Mouse (Mus musculus): Measurements from ENCODE around the gene Fitm1.

GRCm38 (mm10) chr14:55603271-55603632 lies 27.8 kb downstream of the Fitm1 start, which contains the start of gene Irf9:
- TF ChIP-seq POLR2A (IDR thresholded peaks at IDR 0.05; ENCODE audit: borderline replicate concordance, extremely low read depth, low read depth, low read length) = no peak
- TF ChIP-seq CTCF (IDR thresholded peaks at IDR 0.05; ENCODE audit: insufficient read depth, low read length) = no peak

Measured in lung, adult 2 months (tissue).